Mouse (Mus musculus) embryonic facial prominence, embryonic 12.5 days (tissue): ENCODE data around the gene Cyp2b10. TPM values are rescaled to one million over a fixed set of nuclear protein-coding genes. Genes with fewer than 3 reads are reported as not detected.
"Not testable (repeated sequence)": the region's sequence is repeated elsewhere in the genome, so short reads cannot be mapped to it uniquely, and the experiment has no call there.

ENCODE experiments used
- ATAC-seq: fragments of 200-750 bp; cut with Nextera tagmentation; 2 replicates; pipeline ENCODE4 v1.8.0; 2017; ENCODE audit not compliant: insufficient number of reproducible peaks, insufficient read depth, low FRiP score, low TSS enrichment
- H3K27ac ChIP-seq: fragments of 300-500 bp; sonication (generic); 2 replicates; pipeline ENCODE4 v1.5.1; 2016; ENCODE audit warnings: mild to moderate bottlenecking
- H3K27me3 ChIP-seq: fragments of 300-500 bp; sonication (generic); 2 replicates; pipeline ENCODE4 v1.6.1; 2016; ENCODE audit warnings: mild to moderate bottlenecking, moderate library complexity
- H3K36me3 ChIP-seq: fragments of 300-500 bp; sonication (generic); 2 replicates; pipeline ENCODE4 v1.6.1; 2016; ENCODE audit warnings: mild to moderate bottlenecking
- H3K4me1 ChIP-seq: fragments of 300-500 bp; sonication (generic); 2 replicates; pipeline ENCODE4 v1.6.1; 2016
- H3K4me2 ChIP-seq: fragments of 300-500 bp; sonication (generic); replicated peaks from 2 replicates; pipeline ENCODE4 v1.6.1; 2016; ENCODE audit warnings: mild to moderate bottlenecking, moderate library complexity
- H3K4me3 ChIP-seq: fragments of 300-500 bp; sonication (generic); 2 replicates; pipeline ENCODE4 v1.5.1; 2016; ENCODE audit warnings: mild to moderate bottlenecking
- H3K9ac ChIP-seq: fragments of 300-500 bp; sonication (generic); 2 replicates; pipeline ENCODE4 v1.6.1; 2016; ENCODE audit warnings: mild to moderate bottlenecking, moderate library complexity
- H3K9me3 ChIP-seq: fragments of 300-500 bp; sonication (generic); 2 replicates; pipeline ENCODE4 v1.6.1; 2016; ENCODE audit warnings: mild to moderate bottlenecking, moderate library complexity
- WGBS: fragments of 180-500 bp; shearing (Covaris S2); methylation state at CpG from one replicate; pipeline ENCODE4 v1.1.7; 2016; 5-methylcytosine and 5-hydroxymethylcytosine counted together
- polyA plus RNA-seq: library from polyadenylated mRNA; unstranded; fragments of >200 nt; fragmentation: Nextera tagmentation; extraction: Ambion mirVana; gene quantifications from 2 replicates; pipeline ENCODE4 v1.2.1, GENCODE M21; 2016

Cyp2b10 gene
- polyA plus RNA-seq, 1 experiment from 2014 or later: not detected

DNA sequence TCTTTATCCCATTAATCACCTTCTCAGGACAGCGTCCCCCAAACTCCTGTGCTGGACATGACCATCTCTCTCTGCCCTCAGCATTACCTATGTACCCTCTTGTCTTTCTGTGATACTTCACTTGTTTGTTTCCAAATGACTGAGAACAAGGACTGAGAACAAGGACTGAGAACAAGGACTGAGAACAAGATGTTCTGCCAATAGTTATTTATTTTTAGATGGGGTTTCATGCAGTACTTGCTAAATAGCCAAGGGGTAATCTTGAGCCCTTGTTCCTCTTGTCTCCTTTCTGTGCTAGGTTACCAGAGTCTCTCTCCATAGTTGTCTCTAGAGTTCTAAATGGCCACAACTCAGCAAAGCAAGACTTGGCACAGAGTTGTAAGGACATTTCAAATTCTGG, 13.1 kb upstream of the Cyp2b10 start:
- no peak overlapping the region for H3K9ac ChIP-seq
- H3K9me3 ChIP-seq: no peaks in the 10 kb centered on the region
- 67% methylated on average over 1 of the region's 1 CpGs for WGBS

DNA sequence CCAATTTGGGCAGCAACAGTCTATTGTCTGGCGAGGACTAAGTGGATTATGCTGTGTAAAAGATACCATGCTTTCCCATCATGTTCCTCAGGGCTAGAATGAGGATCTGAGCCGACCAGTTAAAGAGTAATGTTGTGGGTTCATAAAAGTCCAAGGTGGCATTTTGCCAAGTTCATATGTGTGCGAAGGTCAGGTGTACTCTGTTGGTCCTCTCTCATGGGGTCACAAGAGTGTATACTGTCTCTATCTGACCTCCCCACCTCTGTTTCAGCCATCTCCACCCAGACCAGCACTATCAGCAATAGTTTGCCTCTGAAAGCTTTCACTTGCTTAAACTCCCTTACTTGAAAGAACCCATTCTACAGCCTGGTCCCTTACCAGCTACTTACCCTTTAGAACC, 9.7 kb upstream of the Cyp2b10 start:
- Histone ChIP-seq H3K4me2 (no peak overlapping the region), H3K27me3 (no peaks in the 10 kb centered on the region), H3K9me3 (0 out of 2 replicates have a peak, but pooled peaks cover 4% of the 10 kb centered on the region), H3K9ac (no peak overlapping the region), H3K4me1 (no peaks in the 10 kb centered on the region), H3K36me3 (no peaks in the 10 kb centered on the region), H3K4me3 (no peak overlapping the region), H3K27ac (no peak overlapping the region)
- WGBS: 70% methylated on average over 3 of the region's 3 CpGs
- no peak for ATAC-seq

More for the DNA sequence above, 13.1 kb upstream of the Cyp2b10 start:
- no peak for ATAC-seq
- no peak overlapping the region for H3K4me2 ChIP-seq
- H3K27ac ChIP-seq: no peak overlapping the region
- no peaks in the 10 kb centered on the region for H3K36me3 ChIP-seq
- H3K4me1 ChIP-seq: no peaks in the 10 kb centered on the region
- no peak overlapping the region for H3K4me3 ChIP-seq
- H3K27me3 ChIP-seq: peaks cover 3% of the 10 kb centered on the region; the same call in 1 of the 2 replicates

DNA sequence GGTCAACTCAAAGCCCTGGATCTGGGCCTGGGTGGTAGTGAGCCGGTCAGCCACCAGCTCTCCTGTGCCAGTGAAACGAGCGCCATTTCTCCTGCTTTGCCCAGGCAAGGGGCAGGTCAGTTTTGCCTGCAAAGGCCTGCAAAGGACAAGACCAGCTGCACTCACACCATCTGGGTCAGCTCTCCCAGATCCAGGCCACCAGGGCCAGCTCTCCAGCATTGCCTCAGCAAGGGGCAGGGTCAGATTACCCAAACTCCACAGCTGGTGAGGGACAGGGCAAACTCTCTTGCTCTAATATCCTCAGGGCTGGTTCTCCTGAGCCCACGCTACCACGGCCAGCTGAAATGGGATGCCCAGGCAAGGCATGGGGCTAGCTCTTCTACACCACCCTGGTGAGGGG, 4.3 kb upstream of the Cyp2b10 start:
- no peak overlapping the region for H3K4me3 ChIP-seq
- H3K9ac ChIP-seq: no peak overlapping the region
- WGBS: 71% methylated on average over 5 of the region's 5 CpGs
- 0 out of 2 replicates have a peak, but pooled peaks cover 4% of the 10 kb centered on the region for H3K9me3 ChIP-seq
- no peaks in the 10 kb centered on the region for H3K4me1 ChIP-seq
- H3K4me2 ChIP-seq: no peak overlapping the region
- no peaks in the 10 kb centered on the region for H3K36me3 ChIP-seq
- ATAC-seq: no peak
- no peak overlapping the region for H3K27ac ChIP-seq
- H3K27me3 ChIP-seq: no peaks in the 10 kb centered on the region

DNA sequence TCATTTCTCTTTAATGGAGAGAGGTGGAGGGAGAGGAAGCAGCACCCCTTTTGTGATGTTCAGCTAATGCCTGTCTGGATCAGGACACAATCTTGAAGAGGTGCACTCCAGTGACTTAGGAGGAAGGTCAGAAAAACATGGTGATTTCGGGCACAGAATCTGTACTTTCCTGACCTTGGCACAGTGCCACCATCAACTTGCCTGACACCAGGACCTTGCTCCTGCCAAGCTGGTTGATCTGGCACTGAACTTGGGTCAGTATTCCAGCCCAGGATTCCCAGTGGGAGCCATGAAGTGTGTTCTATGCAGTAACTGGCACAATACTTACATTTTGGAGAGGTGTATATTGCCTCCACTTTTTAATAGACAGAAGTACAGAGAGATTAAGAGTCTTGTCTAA, 2.3 kb upstream of the Cyp2b10 start:
- Histone ChIP-seq H3K27ac (no peak overlapping the region), H3K27me3 (no peaks in the 10 kb centered on the region)
- 81% methylated on average over 1 of the region's 1 CpGs for WGBS

DNA sequence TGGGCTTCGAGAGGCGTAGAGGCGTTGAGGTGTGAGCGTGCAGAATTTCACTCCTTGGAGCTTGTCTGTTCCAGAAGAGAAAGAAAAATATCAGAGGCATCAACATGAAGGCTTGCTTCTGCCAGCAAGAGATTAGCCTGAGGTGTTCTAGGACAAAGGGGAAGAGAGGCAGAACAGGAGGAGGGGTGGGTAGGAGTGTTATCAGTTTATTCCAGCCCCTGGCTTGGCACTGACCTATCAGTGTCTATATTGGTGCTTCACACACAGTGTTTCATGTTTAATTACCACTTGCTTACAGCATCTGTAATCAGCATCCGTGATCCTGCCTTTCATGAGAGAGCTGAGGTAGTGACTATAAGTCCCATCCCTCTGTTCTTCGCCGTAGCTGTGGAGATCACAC, 644 bp downstream of the Cyp2b10 start:
- 90% methylated on average over 7 of the region's 7 CpGs for WGBS

More for the DNA sequence above, 2.3 kb upstream of the Cyp2b10 start:
- no peak for ATAC-seq
- Histone ChIP-seq H3K4me2 (no peak overlapping the region), H3K4me1 (no peaks in the 10 kb centered on the region), H3K36me3 (no peaks in the 10 kb centered on the region), H3K4me3 (no peak overlapping the region), H3K9me3 (0 out of 2 replicates have a peak, but pooled peaks cover 4% of the 10 kb centered on the region), H3K9ac (no peak overlapping the region)

DNA sequence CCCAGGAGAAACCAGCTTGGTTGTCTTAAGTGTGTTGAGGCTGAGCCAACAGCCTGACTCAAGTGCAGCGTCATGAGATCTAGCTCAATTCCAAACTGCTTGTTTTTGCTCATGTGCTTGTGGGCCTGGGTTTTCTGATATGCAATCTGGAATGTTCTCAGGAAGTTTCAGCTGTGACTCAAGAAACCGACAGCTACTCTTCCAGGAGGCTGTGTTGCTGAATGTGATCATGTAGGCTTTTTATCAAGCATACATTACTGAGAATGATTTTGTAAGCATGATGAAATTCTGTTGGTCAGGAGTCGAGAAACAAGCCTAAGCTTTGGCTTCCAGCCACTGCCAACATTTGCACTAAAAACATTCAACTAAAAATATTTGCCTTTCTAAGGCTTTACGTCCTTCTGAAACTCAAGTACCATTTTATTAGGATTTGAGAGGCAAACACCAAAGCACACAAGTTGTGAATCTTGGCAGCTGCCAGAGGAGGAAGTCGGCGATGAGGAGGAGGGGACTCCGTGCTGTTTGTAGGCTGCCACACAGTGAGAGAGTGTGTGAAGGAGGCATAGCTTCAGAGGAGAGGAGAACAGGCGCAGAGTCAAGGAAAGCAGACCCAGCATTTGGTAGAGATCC, 4.8 kb downstream of the Cyp2b10 start:
- 72% methylated on average over 8 of the region's 8 CpGs for WGBS
- ATAC-seq: no peak
- Histone ChIP-seq H3K4me1 (no peaks in the 10 kb centered on the region), H3K27ac (no peak overlapping the region), H3K27me3 (no peaks in the 10 kb centered on the region), H3K9ac (no peak overlapping the region), H3K4me2 (no peak overlapping the region), H3K4me3 (no peak overlapping the region), H3K36me3 (no peaks in the 10 kb centered on the region), H3K9me3 (no peaks in the 10 kb centered on the region)

More for the DNA sequence above, 644 bp downstream of the Cyp2b10 start:
- Histone ChIP-seq H3K36me3 (no peaks in the 10 kb centered on the region), H3K9me3 (no peaks in the 10 kb centered on the region), H3K4me1 (no peaks in the 10 kb centered on the region), H3K9ac (no peak overlapping the region), H3K4me3 (no peak overlapping the region), H3K27ac (no peak overlapping the region), H3K27me3 (no peaks in the 10 kb centered on the region), H3K4me2 (no peak overlapping the region)
- no peak for ATAC-seq

DNA sequence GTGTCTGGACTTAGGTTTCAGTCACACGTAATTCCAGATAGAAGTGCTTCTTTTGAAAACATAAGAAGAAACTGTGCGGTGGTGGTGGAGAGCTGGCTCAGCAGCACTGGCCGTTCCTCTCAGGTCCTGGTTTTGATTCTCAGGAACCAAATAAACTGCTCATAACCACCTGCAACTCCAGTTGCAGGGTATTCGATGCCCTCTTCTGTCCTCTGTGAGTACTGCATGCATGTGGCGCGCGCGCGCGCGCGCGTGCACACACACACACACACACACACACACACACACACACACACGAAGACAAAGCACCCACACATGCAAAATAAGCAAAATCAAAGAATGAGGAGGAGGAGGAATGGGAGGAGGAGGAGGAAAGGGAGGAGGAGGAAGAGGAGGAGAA, 5.7 kb downstream of the Cyp2b10 start:
- Histone ChIP-seq H3K9ac (no peak overlapping the region), H3K4me2 (no peak overlapping the region), H3K27ac (no peak overlapping the region), H3K27me3 (no peaks in the 10 kb centered on the region), H3K9me3 (no peaks in the 10 kb centered on the region), H3K4me3 (no peak overlapping the region), H3K4me1 (no peaks in the 10 kb centered on the region), H3K36me3 (no peaks in the 10 kb centered on the region)
- no peak for ATAC-seq
- WGBS: 50% methylated on average over 14 of the region's 14 CpGs

DNA sequence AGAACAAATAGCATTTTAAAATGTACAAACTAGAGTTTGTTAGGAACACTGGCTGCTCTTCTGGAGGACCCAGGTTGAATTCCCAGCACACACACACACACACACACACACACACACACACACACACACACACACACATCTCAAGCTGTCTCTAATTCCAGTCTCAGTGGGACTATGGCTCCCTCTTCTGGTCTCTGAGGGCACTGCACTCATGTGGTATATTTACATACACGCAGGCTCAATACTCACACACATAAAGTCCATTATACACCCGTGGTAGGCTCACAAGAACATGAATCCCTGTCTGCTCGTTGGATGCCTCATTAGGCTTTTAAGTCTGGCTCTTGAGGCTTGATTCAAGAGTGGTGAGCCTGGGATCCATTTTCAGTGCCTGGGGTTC, 6.6 kb downstream of the Cyp2b10 start:
- Histone ChIP-seq H3K36me3 (no peaks in the 10 kb centered on the region), H3K9me3 (no peaks in the 10 kb centered on the region), H3K4me2 (no peak overlapping the region), H3K27ac (no peak overlapping the region), H3K27me3 (no peaks in the 10 kb centered on the region), H3K9ac (no peak overlapping the region), H3K4me3 (no peak overlapping the region), H3K4me1 (no peaks in the 10 kb centered on the region)
- ATAC-seq: no peak
- 45% methylated on average over 3 of the region's 3 CpGs for WGBS

DNA sequence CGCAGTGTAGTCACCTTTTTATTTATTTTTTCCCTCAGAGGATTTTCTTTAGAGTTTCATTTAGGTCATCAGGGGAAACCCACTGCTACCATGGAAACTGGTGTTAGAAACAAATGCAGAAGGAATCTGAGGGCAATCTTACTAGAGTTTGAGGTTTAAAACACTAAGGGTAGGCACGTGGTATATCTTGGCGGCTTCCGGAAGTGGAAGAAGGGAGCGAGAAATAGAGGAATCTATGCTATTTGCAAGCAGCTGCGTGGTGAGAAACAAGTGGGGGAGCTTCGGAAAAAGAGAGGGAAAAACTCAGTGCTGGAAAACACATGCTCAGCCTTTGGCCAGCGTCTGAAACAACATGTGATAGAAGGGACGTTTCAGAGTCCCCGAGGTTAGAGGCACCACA, 7.1 kb downstream of the Cyp2b10 start:
- Histone ChIP-seq H3K9me3 (no peaks in the 10 kb centered on the region), H3K9ac (no peak overlapping the region), H3K27ac (no peak overlapping the region), H3K27me3 (no peaks in the 10 kb centered on the region), H3K36me3 (no peaks in the 10 kb centered on the region), H3K4me3 (no peak overlapping the region), H3K4me1 (no peaks in the 10 kb centered on the region), H3K4me2 (no peak overlapping the region)
- WGBS: 70% methylated on average over 10 of the region's 10 CpGs
- no peak for ATAC-seq

DNA sequence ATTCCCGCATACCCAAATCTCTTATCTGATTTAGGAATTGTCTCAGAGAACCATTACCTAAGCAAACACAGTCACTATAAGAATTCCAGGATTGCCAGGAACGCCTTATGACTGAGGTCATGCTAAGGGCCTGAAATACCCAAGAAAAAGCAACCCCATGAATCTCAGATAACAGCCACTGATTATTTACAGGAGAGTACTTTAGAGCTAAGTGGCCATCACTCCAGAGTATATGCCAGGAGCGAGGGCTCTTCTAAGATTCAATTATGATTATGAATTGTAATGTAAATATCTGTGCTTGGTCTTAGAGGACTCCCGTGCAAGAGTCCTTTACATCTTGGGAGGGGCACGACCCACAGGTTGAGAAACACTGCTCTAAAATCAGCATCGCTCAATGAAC, 10.0 kb downstream of the Cyp2b10 start:
- Histone ChIP-seq H3K4me1 (no peaks in the 10 kb centered on the region), H3K27ac (no peak overlapping the region), H3K9ac (no peak overlapping the region), H3K4me2 (no peak overlapping the region), H3K27me3 (no peaks in the 10 kb centered on the region), H3K4me3 (no peak overlapping the region), H3K9me3 (no peaks in the 10 kb centered on the region), H3K36me3 (no peaks in the 10 kb centered on the region)
- 71% methylated on average over 6 of the region's 6 CpGs for WGBS
- no peak for ATAC-seq

DNA sequence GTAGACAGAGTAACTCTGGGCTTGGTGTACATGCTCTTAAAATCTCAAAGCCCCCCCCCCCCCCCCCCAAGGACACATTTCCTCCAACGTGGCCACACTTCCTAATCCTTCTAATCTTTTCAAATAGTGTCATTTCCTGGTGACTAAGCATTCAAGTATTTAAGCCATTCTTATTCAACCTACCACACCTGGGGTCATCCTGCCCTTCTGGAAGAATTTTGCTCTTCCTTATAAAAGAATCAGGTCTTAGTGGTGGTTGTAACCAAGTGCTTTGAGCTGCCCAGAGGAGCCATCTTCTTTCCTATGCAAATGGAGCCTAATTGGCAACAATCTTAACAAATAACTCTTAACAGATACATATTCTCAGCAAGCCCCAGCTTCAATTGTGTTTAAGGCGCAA, 12.6 kb downstream of the Cyp2b10 start:
- Histone ChIP-seq H3K36me3 (no peaks in the 10 kb centered on the region), H3K4me3 (no peak overlapping the region), H3K4me2 (no peak overlapping the region), H3K9me3 (no peaks in the 10 kb centered on the region), H3K9ac (no peak overlapping the region), H3K27ac (no peak overlapping the region), H3K27me3 (no peaks in the 10 kb centered on the region), H3K4me1 (no peaks in the 10 kb centered on the region)
- ATAC-seq: no peak
- 66% methylated on average over 2 of the region's 2 CpGs for WGBS

DNA sequence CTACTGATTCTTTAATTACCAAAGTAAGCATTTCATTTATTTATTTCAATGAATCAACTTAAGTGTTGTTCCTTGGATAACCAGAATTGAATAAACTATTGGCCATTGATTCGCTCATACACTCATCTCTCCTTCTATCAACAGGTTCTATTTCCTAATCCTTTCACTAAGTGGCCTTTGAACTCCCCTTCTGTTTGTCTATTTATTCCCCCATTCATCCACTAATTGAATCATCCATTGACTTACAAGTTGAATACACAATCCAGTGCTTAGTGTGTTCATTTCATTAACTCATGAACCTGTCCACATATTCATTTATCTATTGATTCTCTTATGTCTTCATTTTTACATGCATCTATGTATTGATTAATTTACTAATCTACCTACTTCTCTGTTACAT, 18.7 kb downstream of the Cyp2b10 start:
- Histone ChIP-seq H3K36me3 (no peaks in the 10 kb centered on the region), H3K4me1 (no peaks in the 10 kb centered on the region), H3K9me3 (no peaks in the 10 kb centered on the region), H3K4me2 (no peak overlapping the region), H3K9ac (no peak overlapping the region), H3K4me3 (no peak overlapping the region), H3K27ac (no peak overlapping the region), H3K27me3 (no peaks in the 10 kb centered on the region)
- 83% methylated on average over 1 of the region's 1 CpGs for WGBS
- no peak for ATAC-seq

DNA sequence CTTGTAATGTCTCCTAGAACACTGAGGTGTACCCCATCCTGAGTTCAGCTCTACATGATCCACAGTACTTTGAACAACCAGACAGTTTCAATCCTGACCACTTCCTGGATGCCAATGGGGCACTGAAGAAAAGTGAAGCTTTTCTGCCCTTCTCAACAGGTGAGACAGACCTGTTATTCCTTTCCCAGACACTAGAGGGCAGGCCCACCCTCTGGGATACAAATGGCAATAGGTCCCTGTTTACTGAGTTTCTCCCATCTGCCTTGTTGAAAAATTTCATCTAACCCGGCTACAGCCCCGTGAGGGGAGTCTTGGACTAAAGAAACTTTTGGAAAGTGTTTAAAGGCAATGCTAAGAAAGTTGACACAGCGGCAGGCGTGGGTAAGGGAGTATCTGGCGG, 19.9 kb downstream of the Cyp2b10 start:
- whole genome bisulfite sequencing: 56% methylated on average over 5 of the region's 5 CpGs

More for the DNA sequence above, 19.9 kb downstream of the Cyp2b10 start:
- not testable (repeated sequence) for H3K9me3 ChIP-seq, H3K27me3 ChIP-seq, H3K4me1 ChIP-seq, ATAC-seq, H3K4me3 ChIP-seq, H3K9ac ChIP-seq, H3K27ac ChIP-seq, H3K36me3 ChIP-seq, H3K4me2 ChIP-seq
